Mouse (Mus musculus) heart, adult 2 months (tissue): Measurements from ENCODE around the gene Col4a1.

Experiments used
- CTCF ChIP-seq: fragments of 200-600 bp; IDR thresholded peaks from 2 replicates; pipeline ENCODE4 v1.8.1; 2022; ENCODE audit warnings: antibody characterized with exemption, mild to moderate bottlenecking, moderate library complexity
- EP300 ChIP-seq: fragments of 200-500 bp; IDR thresholded peaks from 2 replicates; pipeline ENCODE4 v1.6.1; 2011; ENCODE audit warnings: low read depth, low read length, control low read depth; ENCODE audit not compliant: insufficient read depth

DNA sequence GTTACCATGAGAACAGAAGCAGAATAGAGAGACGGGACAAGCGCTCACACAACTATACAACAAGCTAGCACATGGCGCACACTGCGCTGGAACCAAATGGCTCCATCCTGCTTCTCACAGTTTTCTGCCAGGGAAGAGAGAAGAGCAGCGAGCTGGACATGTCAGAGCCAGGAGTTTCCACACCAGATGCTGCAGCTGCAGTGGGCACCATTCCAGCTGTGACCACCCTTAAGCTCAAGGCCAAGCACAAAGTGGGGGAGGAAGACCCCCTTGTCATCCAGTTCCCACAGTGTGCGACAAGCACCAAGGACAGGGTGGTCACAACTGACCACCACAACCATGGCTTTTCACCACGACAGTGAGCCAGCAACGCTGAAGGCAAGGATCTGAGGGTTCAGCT, 62.5 kb downstream of the Col4a1 start:
- TF ChIP-seq EP300 (no peak), CTCF (no peak)
